Mouse (Mus musculus): Measurements from ENCODE around the gene Pik3cb.

Gene Pik3cb

GRCm38 (mm10) chr9:99160780-99161179 is 20.4 kb upstream of the Pik3cb start:
- no peaks in the 10 kb centered on the region for H3K27me3 ChIP-seq (ENCODE audit: control insufficient read depth, insufficient read depth, low read length, poor library complexity, severe bottlenecking)
- H3K36me3 ChIP-seq (ENCODE audit: control insufficient read depth, insufficient read depth, low read length, poor library complexity, severe bottlenecking) = no peaks in the 10 kb centered on the region
- DNase-seq (ENCODE audit: low read depth, low spot score) = no peak

- H3K27me3 ChIP-seq (ENCODE audit: control insufficient read depth, insufficient read depth, low read length, poor library complexity, severe bottlenecking) = no peaks in the 10 kb centered on the region
- DNase-seq (ENCODE audit: low read depth, low spot score) = no peak
- no peaks in the 10 kb centered on the region for H3K36me3 ChIP-seq (ENCODE audit: control insufficient read depth, insufficient read depth, low read length, poor library complexity, severe bottlenecking)
These were observed 19.5 kb upstream of the Pik3cb start for GRCm38 (mm10) chr9:99159932-99160331.

GRCm38 (mm10) chr9:99158708-99159107 is 18.3 kb upstream of the Pik3cb start:
- H3K27me3 ChIP-seq (ENCODE audit: control insufficient read depth, insufficient read depth, low read length, poor library complexity, severe bottlenecking) = no peaks in the 10 kb centered on the region
- DNase-seq (ENCODE audit: low read depth, low spot score) = no peak
- H3K36me3 ChIP-seq (ENCODE audit: control insufficient read depth, insufficient read depth, low read length, poor library complexity, severe bottlenecking) = no peaks in the 10 kb centered on the region

GRCm38 (mm10) chr9:99158203-99158632 is 17.8 kb upstream of the Pik3cb start:
- no peak for DNase-seq (ENCODE audit: low read depth, low spot score)
- Histone ChIP-seq H3K27me3 (ENCODE audit: control insufficient read depth, insufficient read depth, low read length, poor library complexity, severe bottlenecking) (no peaks in the 10 kb centered on the region), H3K36me3 (ENCODE audit: control insufficient read depth, insufficient read depth, low read length, poor library complexity, severe bottlenecking) (no peaks in the 10 kb centered on the region)

- no peak for DNase-seq (ENCODE audit: low read depth, low spot score)
These were observed 13.2 kb upstream of the Pik3cb start for GRCm38 (mm10) chr9:99153655-99154054.

GRCm38 (mm10) chr9:99152699-99153490 is 12.5 kb upstream of the Pik3cb start:
- no peaks in the 10 kb centered on the region for H3K36me3 ChIP-seq (ENCODE audit: control insufficient read depth, insufficient read depth, low read length, poor library complexity, severe bottlenecking)
- H3K27me3 ChIP-seq (ENCODE audit: control insufficient read depth, insufficient read depth, low read length, poor library complexity, severe bottlenecking) = no peaks in the 10 kb centered on the region; the same call in 1 of the 2 replicates
- DNase-seq (ENCODE audit: low read depth, low spot score) = no peak

More at GRCm38 (mm10) chr9:99153655-99154054, 13.2 kb upstream of the Pik3cb start:
- no peaks in the 10 kb centered on the region for H3K36me3 ChIP-seq (ENCODE audit: control insufficient read depth, insufficient read depth, low read length, poor library complexity, severe bottlenecking)
- H3K27me3 ChIP-seq (ENCODE audit: control insufficient read depth, insufficient read depth, low read length, poor library complexity, severe bottlenecking) = no peaks in the 10 kb centered on the region; the same call in 1 of the 2 replicates

- Histone ChIP-seq H3K36me3 (ENCODE audit: control insufficient read depth, insufficient read depth, low read length, poor library complexity, severe bottlenecking) (no peaks in the 10 kb centered on the region), H3K27me3 (ENCODE audit: control insufficient read depth, insufficient read depth, low read length, poor library complexity, severe bottlenecking) (no peaks in the 10 kb centered on the region; the same call in 1 of the 2 replicates)
- no peak for DNase-seq (ENCODE audit: low read depth, low spot score)
These were observed 6.7 kb upstream of the Pik3cb start for GRCm38 (mm10) chr9:99146855-99147735.

- Histone ChIP-seq H3K27me3 (ENCODE audit: control insufficient read depth, insufficient read depth, low read length, poor library complexity, severe bottlenecking) (no peaks in the 10 kb centered on the region; the same call in 1 of the 2 replicates), H3K36me3 (ENCODE audit: control insufficient read depth, insufficient read depth, low read length, poor library complexity, severe bottlenecking) (no peaks in the 10 kb centered on the region)
- no peak for DNase-seq (ENCODE audit: low read depth, low spot score)
These were observed 5.3 kb upstream of the Pik3cb start for GRCm38 (mm10) chr9:99145756-99146155.

GRCm38 (mm10) chr9:99144416-99144989 is 4.1 kb upstream of the Pik3cb start:
- no peaks in the 10 kb centered on the region for H3K36me3 ChIP-seq (ENCODE audit: control insufficient read depth, insufficient read depth, low read length, poor library complexity, severe bottlenecking)
- H3K27me3 ChIP-seq (ENCODE audit: control insufficient read depth, insufficient read depth, low read length, poor library complexity, severe bottlenecking) = no peaks in the 10 kb centered on the region; the same call in 1 of the 2 replicates
- DNase-seq (ENCODE audit: low read depth, low spot score) = no peak

- DNase-seq (ENCODE audit: low read depth, low spot score) = no peak
These were observed 1.2 kb upstream of the Pik3cb start for GRCm38 (mm10) chr9:99141618-99142017.

GRCm38 (mm10) chr9:99141171-99141570 is 750 bp upstream of the Pik3cb start:
- H3K27me3 ChIP-seq (ENCODE audit: control insufficient read depth, insufficient read depth, low read length, poor library complexity, severe bottlenecking) = no peaks in the 10 kb centered on the region; the same call in 1 of the 2 replicates
- no peaks in the 10 kb centered on the region for H3K36me3 ChIP-seq (ENCODE audit: control insufficient read depth, insufficient read depth, low read length, poor library complexity, severe bottlenecking)
- no peak for DNase-seq (ENCODE audit: low read depth, low spot score)

More at GRCm38 (mm10) chr9:99141618-99142017, 1.2 kb upstream of the Pik3cb start:
- H3K27me3 ChIP-seq (ENCODE audit: control insufficient read depth, insufficient read depth, low read length, poor library complexity, severe bottlenecking) = no peaks in the 10 kb centered on the region; the same call in 1 of the 2 replicates
- no peaks in the 10 kb centered on the region for H3K36me3 ChIP-seq (ENCODE audit: control insufficient read depth, insufficient read depth, low read length, poor library complexity, severe bottlenecking)

GRCm38 (mm10) chr9:99139194-99140023 is 1.0 kb downstream of the Pik3cb start:
- peak; percentile 22 for DNase-seq (ENCODE audit: low read depth, low spot score)
- Histone ChIP-seq H3K36me3 (ENCODE audit: control insufficient read depth, insufficient read depth, low read length, poor library complexity, severe bottlenecking) (no peaks in the 10 kb centered on the region), H3K27me3 (ENCODE audit: control insufficient read depth, insufficient read depth, low read length, poor library complexity, severe bottlenecking) (no peaks in the 10 kb centered on the region; the same call in 1 of the 2 replicates)

- H3K36me3 ChIP-seq (ENCODE audit: control insufficient read depth, insufficient read depth, low read length, poor library complexity, severe bottlenecking) = no peaks in the 10 kb centered on the region
- no peak for DNase-seq (ENCODE audit: low read depth, low spot score)
- no peaks in the 10 kb centered on the region; the same call in 1 of the 2 replicates for H3K27me3 ChIP-seq (ENCODE audit: control insufficient read depth, insufficient read depth, low read length, poor library complexity, severe bottlenecking)
These were observed 3.1 kb downstream of the Pik3cb start for GRCm38 (mm10) chr9:99137301-99137700.

GRCm38 (mm10) chr9:99131951-99132470 is 8.4 kb downstream of the Pik3cb start:
- DNase-seq (ENCODE audit: low read depth, low spot score) = no peak
- H3K36me3 ChIP-seq (ENCODE audit: control insufficient read depth, insufficient read depth, low read length, poor library complexity, severe bottlenecking) = no peaks in the 10 kb centered on the region
- H3K27me3 ChIP-seq (ENCODE audit: control insufficient read depth, insufficient read depth, low read length, poor library complexity, severe bottlenecking) = no peaks in the 10 kb centered on the region

All from splenic B cell, adult 2 months (primary cell).